Mouse (Mus musculus) C2C12 (cell line): ENCODE results near the gene Olfr1415. TPM values are rescaled to one million over a fixed set of nuclear protein-coding genes. Genes with fewer than 3 reads are reported as not detected.

Source experiments
- H3K27me3 ChIP-seq: one replicate; pipeline ENCODE4 v1.6.1; 2011; ENCODE audit not compliant: control insufficient read depth, insufficient read depth, insufficient read length
- H3K36me3 ChIP-seq: one replicate; pipeline ENCODE4 v1.6.1; 2011; ENCODE audit not compliant: control insufficient read depth, insufficient read depth
- H3K4me3 ChIP-seq: one replicate; pipeline ENCODE4 v1.5.1; 2011; ENCODE audit warnings: mild to moderate bottlenecking, control low read depth; ENCODE audit not compliant: poor library complexity, insufficient read depth, severe bottlenecking
- H3K79me2 ChIP-seq: one replicate; pipeline ENCODE4 v1.6.1; 2011; ENCODE audit not compliant: control insufficient read depth, insufficient read depth
- H3K79me3 ChIP-seq: one replicate; pipeline ENCODE4 v1.6.1; 2011; ENCODE audit warnings: low read depth, control low read depth
- H3ac ChIP-seq: one replicate; pipeline ENCODE3; 2011; ENCODE audit warnings: low read depth; ENCODE audit not compliant: control insufficient read depth, insufficient read length
- CEBPB ChIP-seq: IDR thresholded peaks from one replicate; pipeline ENCODE4 v1.6.1; 2011; ENCODE audit warnings: low read depth, mild to moderate bottlenecking, control low read depth, moderate library complexity
- CTCF ChIP-seq: IDR thresholded peaks from one replicate; pipeline ENCODE4 v1.5.1; 2011; ENCODE audit not compliant: control insufficient read depth, insufficient read depth, insufficient read length
- FOSL1 ChIP-seq: IDR thresholded peaks from one replicate; pipeline ENCODE4 v1.8.0; 2011; ENCODE audit warnings: mild to moderate bottlenecking, low read length; ENCODE audit not compliant: poor library complexity, insufficient read depth, severe bottlenecking
- MAX ChIP-seq: IDR thresholded peaks from one replicate; pipeline ENCODE4 v1.6.1; 2011; ENCODE audit warnings: mild to moderate bottlenecking, control low read depth
- MYOD1 ChIP-seq: IDR thresholded peaks from one replicate; pipeline ENCODE4 v1.6.1; 2011; ENCODE audit warnings: low read depth; ENCODE audit not compliant: control insufficient read depth, insufficient read length
- MYOG ChIP-seq: IDR thresholded peaks from one replicate; pipeline ENCODE4 v1.6.1; 2011; ENCODE audit not compliant: control insufficient read depth, insufficient read length; ENCODE audit errors: extremely low read depth
- USF1 ChIP-seq: IDR thresholded peaks from one replicate; pipeline ENCODE4 v1.6.1; 2011; ENCODE audit warnings: low read depth, mild to moderate bottlenecking, control low read depth, moderate library complexity
- long read RNA-seq, 2 experiments: library from polyadenylated mRNA; unstranded; transcript quantifications; one replicate each; pipeline ENCODE4 v2.0.0; 2019 to 2020
- polyA plus RNA-seq: library from polyadenylated mRNA; unstranded; fragments of >200 nt; fragmentation: generic; extraction: Trizol; gene quantifications from one replicate; pipeline ENCODE4 v1.2.1, GENCODE M21; 2012; ENCODE audit warnings: missing spikeins

Olfr1415 gene
- polyA plus RNA-seq, result not detected
- long read RNA-seq, experiment 1, result 0 reads
- long read RNA-seq, experiment 2, result 0 reads

- Histone ChIP-seq H3K79me2 (no peaks in the 10 kb centered on the region), H3ac (no peak within 1 kb of the TSS)
- no peak for TF ChIP-seq MAX
- TF ChIP-seq CEBPB, result no peak
- no peak for TF ChIP-seq FOSL1
- TF ChIP-seq CTCF, result no peak
- no peak for TF ChIP-seq MYOG
- TF ChIP-seq USF1, result no peak
- no peak for TF ChIP-seq MYOD1
Measured at GRCm38 (mm10) chr1:92496001-92496400, at the start of gene Olfr1415. Olfr1415 (minus strand) TSS chr1:92496101.

GRCm38 (mm10) chr1:92539071-92539470 is 43.2 kb upstream of the Olfr1415 start:
- TF ChIP-seq USF1 (no peak), CTCF (no peak), MYOG (no peak), MYOD1 (no peak), MAX (no peak), CEBPB (no peak), FOSL1 (no peak)
- H3ac ChIP-seq, result no peak overlapping the region
- H3K4me3 ChIP-seq, result no peak overlapping the region
- H3K79me2 ChIP-seq, result no peaks in the 10 kb centered on the region
- no peaks in the 10 kb centered on the region for H3K36me3 ChIP-seq
- H3K27me3 ChIP-seq, result peaks cover 5% of the 10 kb centered on the region
- no peaks in the 10 kb centered on the region for H3K79me3 ChIP-seq

More at GRCm38 (mm10) chr1:92496001-92496400, at the start of gene Olfr1415:
- Histone ChIP-seq H3K27me3 (peaks cover 27% of the 10 kb centered on the region), H3K36me3 (no peaks in the 10 kb centered on the region), H3K4me3 (no peak within 1 kb of the TSS), H3K79me3 (no peaks in the 10 kb centered on the region)

GRCm38 (mm10) chr1:92536972-92537371 is 41.1 kb upstream of the Olfr1415 start:
- Histone ChIP-seq H3K27me3 (peaks cover 3% of the 10 kb centered on the region), H3K4me3 (no peak overlapping the region), H3K79me2 (no peaks in the 10 kb centered on the region), H3ac (no peak overlapping the region), H3K79me3 (no peaks in the 10 kb centered on the region), H3K36me3 (no peaks in the 10 kb centered on the region)
- TF ChIP-seq MAX, result no peak
- no peak for TF ChIP-seq CTCF
- no peak for TF ChIP-seq FOSL1
- TF ChIP-seq CEBPB, result no peak
- no peak for TF ChIP-seq MYOD1
- no peak for TF ChIP-seq MYOG
- TF ChIP-seq USF1, result no peak

GRCm38 (mm10) chr1:92523764-92524163 is 27.9 kb upstream of the Olfr1415 start:
- Histone ChIP-seq H3K36me3 (no peaks in the 10 kb centered on the region), H3K79me2 (no peaks in the 10 kb centered on the region), H3K4me3 (no peak overlapping the region), H3K27me3 (peaks cover 17% of the 10 kb centered on the region), H3K79me3 (no peaks in the 10 kb centered on the region), H3ac (no peak overlapping the region)
- TF ChIP-seq CTCF (no peak), MAX (no peak)

GRCm38 (mm10) chr1:92521376-92521775 is 25.5 kb upstream of the Olfr1415 start:
- TF ChIP-seq MAX (no peak), FOSL1 (no peak), CEBPB (no peak), MYOD1 (no peak), CTCF (no peak), MYOG (no peak), USF1 (no peak)

GRCm38 (mm10) chr1:92519046-92519445 is 23.1 kb upstream of the Olfr1415 start:
- no peaks in the 10 kb centered on the region for H3K36me3 ChIP-seq
- no peaks in the 10 kb centered on the region for H3K79me3 ChIP-seq
- no peak overlapping the region for H3K4me3 ChIP-seq
- TF ChIP-seq MYOD1 (no peak), CEBPB (no peak), CTCF (no peak), MAX (no peak)
- no peak overlapping the region for H3ac ChIP-seq
- H3K79me2 ChIP-seq, result no peaks in the 10 kb centered on the region
- H3K27me3 ChIP-seq, result peaks cover 33% of the 10 kb centered on the region

More at GRCm38 (mm10) chr1:92521376-92521775, 25.5 kb upstream of the Olfr1415 start:
- Histone ChIP-seq H3K27me3 (peaks cover 29% of the 10 kb centered on the region), H3K36me3 (no peaks in the 10 kb centered on the region), H3ac (no peak overlapping the region), H3K4me3 (no peak overlapping the region), H3K79me2 (no peaks in the 10 kb centered on the region), H3K79me3 (no peaks in the 10 kb centered on the region)
